ENCODE assay signal across 13 mouse cellular contexts in the genomic region with DNA sequence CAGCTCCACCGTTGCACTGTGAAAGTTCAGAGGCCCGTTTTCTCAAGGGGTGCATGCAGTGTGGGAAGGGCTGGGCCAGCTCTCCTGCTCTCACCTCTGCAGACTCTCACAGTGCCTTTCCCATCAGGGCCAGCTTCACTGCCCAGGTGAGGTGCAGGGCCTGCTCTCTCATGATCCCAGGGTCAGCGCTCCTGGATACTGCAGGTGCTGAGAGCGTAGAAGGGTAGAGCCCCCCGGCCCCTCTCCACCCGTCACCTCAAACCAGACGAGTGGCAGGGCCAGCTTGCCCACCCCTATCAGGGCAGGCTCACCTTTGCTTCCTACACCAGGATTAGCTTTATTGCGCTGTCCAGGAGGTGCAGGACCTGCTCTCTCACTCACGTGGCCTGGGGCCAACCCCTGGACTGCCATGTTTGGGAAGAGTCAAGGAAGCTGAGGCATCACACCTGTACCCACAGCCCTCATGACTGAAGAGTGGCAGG.
DNase-seq lines count a peak whose midpoint lies in the region; ATAC-seq and TF ChIP-seq lines count a peak whose summit lies in the region.
"Had no signal": no experiment of that assay in that cellular context is flagged by ENCODE, and none has a peak within 500 bp of the region (broad histone marks: within the 10 kb centered on the region; RNA-seq: fewer than 3 reads in every experiment).

No protein-coding gene starts in this region.

- no peak for TF ChIP-seq CTCF in lung, embryonic 14.5 days (IDR thresholded peaks at IDR 0.05; ENCODE audit: low read depth)
- no peak for TF ChIP-seq CTCF in lung, adult 2 months (IDR thresholded peaks at IDR 0.05; ENCODE audit: insufficient read depth, low read length)
- TF ChIP-seq CTCF in hindbrain, postnatal 0 days (IDR thresholded peaks at IDR 0.05; ENCODE audit: low read depth) = no peak

- no peak overlapping the region for H3K9ac ChIP-seq in lung, embryonic 14.5 days
- H3K9ac ChIP-seq in hindbrain, postnatal 0 days (replicated peaks; ENCODE audit: low read length) = no peak overlapping the region
- H3K9ac ChIP-seq: heart, embryonic 12.5 days had no signal

- DNase-seq in heart, adult 11 months = peak; percentile 85
- no peak for DNase-seq in heart, postnatal 25 days (ENCODE audit: low spot score)
- no peak for DNase-seq in lung, embryonic 14.5 days
- no peak for DNase-seq in lung, adult 2 months
- DNase-seq in hindbrain, postnatal 0 days (ENCODE audit: low spot score) = no peak
- DNase-seq in urinary bladder, adult 2 months (ENCODE audit: low spot score) = no peak
- DNase-seq: cerebellum, adult 9-10 months; right cerebral cortex, adult 18-20 months; thymus, postnatal 14 days had no signal

- 92% methylated on average over 9 of the region's 9 CpGs for WGBS in lung, embryonic 14.5 days
- 87% methylated on average over 9 of the region's 9 CpGs for WGBS in lung, adult 2 months
- WGBS in hindbrain, postnatal 0 days = 93% methylated on average over 9 of the region's 9 CpGs

- H3K4me2 ChIP-seq in lung, embryonic 14.5 days = no peak overlapping the region
- H3K4me2 ChIP-seq in hindbrain, postnatal 0 days (ENCODE audit: low read depth, low read length) = no peak overlapping the region
- H3K4me2 ChIP-seq: heart, embryonic 12.5 days had no signal

- H3K36me3 ChIP-seq in lung, embryonic 14.5 days (ENCODE audit: insufficient read depth) = no peaks in the 10 kb centered on the region
- H3K36me3 ChIP-seq in hindbrain, postnatal 0 days (ENCODE audit: insufficient read depth, low read length) = no peaks in the 10 kb centered on the region
- H3K36me3 ChIP-seq: heart, embryonic 12.5 days had no signal

- H3K9me3 ChIP-seq in lung, embryonic 14.5 days (ENCODE audit: low read depth, low read length) = no peaks in the 10 kb centered on the region
- no peaks in the 10 kb centered on the region for H3K9me3 ChIP-seq in hindbrain, postnatal 0 days (ENCODE audit: low read length)
- H3K9me3 ChIP-seq: heart, embryonic 12.5 days had no signal

- H3K27me3 ChIP-seq in lung, embryonic 14.5 days (ENCODE audit: insufficient read depth, low read length) = no peaks in the 10 kb centered on the region
- no peaks in the 10 kb centered on the region for H3K27me3 ChIP-seq in hindbrain, postnatal 0 days (ENCODE audit: insufficient read depth, low read length)
- H3K27me3 ChIP-seq: heart, embryonic 12.5 days had no signal

- intact Hi-C loops in heart, postnatal 25 days (cut with DNase I) = loop anchor here (10.0 kb wide), 1 partner anchor 1788 kb away; no protein-coding TSS in a partner anchor

- H3K27ac ChIP-seq in lung, embryonic 14.5 days (ENCODE audit: low read depth) = no peak overlapping the region
- H3K27ac ChIP-seq in hindbrain, postnatal 0 days = no peak overlapping the region
- H3K27ac ChIP-seq: macrophage had no signal

- no peak overlapping the region for H3K4me3 ChIP-seq in lung, embryonic 14.5 days (ENCODE audit: low read depth, low read length)
- no peak overlapping the region for H3K4me3 ChIP-seq in lung, adult 2 months (replicated peaks; ENCODE audit: extremely low read depth, low read depth, low read length)
- no peak overlapping the region for H3K4me3 ChIP-seq in hindbrain, postnatal 0 days (ENCODE audit: low read length)
- H3K4me3 ChIP-seq: heart, embryonic 12.5 days had no signal

- no peak for TF ChIP-seq POLR2A in lung, adult 2 months (IDR thresholded peaks at IDR 0.05; ENCODE audit: borderline replicate concordance, extremely low read depth, low read depth, low read length)

- peak; percentile 24; the same call in 1 of the 2 replicates for ATAC-seq in lung, embryonic 14.5 days (ENCODE audit: insufficient read depth)
- 0 out of 2 replicates have a peak, but pooled peaks have one; percentile 33 for ATAC-seq in hindbrain, postnatal 0 days
- peak; percentile 31 for ATAC-seq in monocyte, adult 5-6 weeks (replicated peaks; ENCODE audit: insufficient number of reproducible peaks, low FRiP score, low TSS enrichment, poor library complexity, severe bottlenecking)
- ATAC-seq: intestine, postnatal 0 days had no signal

- no peaks in the 10 kb centered on the region for H3K4me1 ChIP-seq in lung, embryonic 14.5 days (ENCODE audit: insufficient read depth)
- no peaks in the 10 kb centered on the region for H3K4me1 ChIP-seq in lung, adult 2 months (ENCODE audit: control insufficient read depth, insufficient read depth, low read length)
- no peaks in the 10 kb centered on the region for H3K4me1 ChIP-seq in hindbrain, postnatal 0 days (ENCODE audit: insufficient read depth, low read length)
- H3K4me1 ChIP-seq: heart, embryonic 12.5 days had no signal
